ENCODE assay signal across 8 mouse cellular contexts in the genomic region with DNA sequence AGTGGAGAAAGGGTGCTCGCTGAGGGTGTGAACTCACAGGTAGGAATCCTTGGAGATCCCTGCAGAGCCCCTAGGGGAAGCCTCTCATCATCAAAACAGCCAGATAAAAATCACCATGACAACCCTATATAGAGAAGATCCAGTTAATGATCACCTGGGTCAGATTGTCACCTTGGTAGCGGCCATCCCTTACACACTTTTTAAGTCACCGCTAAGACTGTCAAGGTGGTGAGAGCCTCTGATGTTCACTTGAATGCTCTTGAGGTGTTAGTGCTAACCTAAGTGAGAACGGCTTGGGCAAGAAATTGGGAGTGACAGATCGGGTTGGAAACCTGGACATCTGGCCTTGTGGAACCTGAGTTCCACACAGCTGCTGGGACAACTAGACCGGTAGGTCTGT. TPM values are rescaled to one million over a fixed set of nuclear protein-coding genes. Genes with fewer than 3 reads are reported as not detected.
DNase-seq lines count a peak whose midpoint lies in the region; ATAC-seq and TF ChIP-seq lines count a peak whose summit lies in the region.

A gene (plus strand): TSS at position 301 of the 400 bp plus-strand sequence.

- peaks cover 30% of the 10 kb centered on the region for H3K27me3 ChIP-seq in forebrain, embryonic 12.5 days
- peaks cover 22% of the 10 kb centered on the region for H3K27me3 ChIP-seq in limb, embryonic 11.5 days (ENCODE audit: control insufficient read depth, insufficient read depth, low read length)
- peaks cover 35% of the 10 kb centered on the region for H3K27me3 ChIP-seq in neural tube, embryonic 13.5 days

- no peak for DNase-seq in lung, adult 2 months
- no peak for DNase-seq in lung, postnatal 25 days (ENCODE audit: low spot score)
- DNase-seq in limb, embryonic 11.5 days (ENCODE audit: low spot score): no peak
- no peak for DNase-seq in ovary, adult 18-20 months (ENCODE audit: low spot score)
- DNase-seq in kidney, postnatal 4 days: no peak

- no peaks in the 10 kb centered on the region for H3K9me3 ChIP-seq in forebrain, embryonic 12.5 days
- no peaks in the 10 kb centered on the region for H3K9me3 ChIP-seq in limb, embryonic 11.5 days (ENCODE audit: control insufficient read depth, low read length)
- H3K9me3 ChIP-seq in neural tube, embryonic 13.5 days: no peaks in the 10 kb centered on the region

- H3K4me3 ChIP-seq in lung, adult 2 months (replicated peaks; ENCODE audit: extremely low read depth, low read depth, low read length): peak within 1 kb of the TSS; percentile 28
- H3K4me3 ChIP-seq in forebrain, embryonic 12.5 days (replicated peaks): peak within 1 kb of the TSS; percentile 20
- H3K4me3 ChIP-seq in limb, embryonic 11.5 days (ENCODE audit: low read depth, low read length): peak within 1 kb of the TSS; percentile 28
- peak within 1 kb of the TSS; percentile 24 for H3K4me3 ChIP-seq in neural tube, embryonic 13.5 days

- H3K4me2 ChIP-seq in forebrain, embryonic 12.5 days: peak within 1 kb of the TSS; percentile 50
- H3K4me2 ChIP-seq in limb, embryonic 11.5 days (ENCODE audit: low read depth, severe bottlenecking): peak within 1 kb of the TSS; percentile 65
- H3K4me2 ChIP-seq in neural tube, embryonic 13.5 days: peak within 1 kb of the TSS; percentile 51

- no peaks in the 10 kb centered on the region for H3K36me3 ChIP-seq in forebrain, embryonic 12.5 days (replicated peaks)
- H3K36me3 ChIP-seq in limb, embryonic 11.5 days (ENCODE audit: control insufficient read depth, insufficient read depth, low read length): no peaks in the 10 kb centered on the region
- H3K36me3 ChIP-seq in neural tube, embryonic 13.5 days: no peaks in the 10 kb centered on the region

- no peak within 1 kb of the TSS for H3K27ac ChIP-seq in forebrain, embryonic 12.5 days
- no peak within 1 kb of the TSS for H3K27ac ChIP-seq in limb, embryonic 11.5 days (replicated peaks; ENCODE audit: low read depth, low read length)
- H3K27ac ChIP-seq in neural tube, embryonic 13.5 days (replicated peaks): no peak within 1 kb of the TSS

- H3K4me1 ChIP-seq in lung, adult 2 months (ENCODE audit: control insufficient read depth, insufficient read depth, low read length): peaks cover 15% of the 10 kb centered on the region
- H3K4me1 ChIP-seq in forebrain, embryonic 12.5 days: no peaks in the 10 kb centered on the region
- no peaks in the 10 kb centered on the region for H3K4me1 ChIP-seq in limb, embryonic 11.5 days (ENCODE audit: control insufficient read depth, insufficient read depth, low read length)
- H3K4me1 ChIP-seq in neural tube, embryonic 13.5 days (replicated peaks): peaks cover 4% of the 10 kb centered on the region

- TF ChIP-seq CTCF in lung, adult 2 months (IDR thresholded peaks at IDR 0.05; ENCODE audit: insufficient read depth, low read length): no peak

- no peak within 1 kb of the TSS for H3K9ac ChIP-seq in forebrain, embryonic 12.5 days
- H3K9ac ChIP-seq in limb, embryonic 11.5 days (ENCODE audit: low read length): peak within 1 kb of the TSS; percentile 30; the same call in 1 of the 2 replicates
- H3K9ac ChIP-seq in neural tube, embryonic 13.5 days: no peak within 1 kb of the TSS

- TF ChIP-seq POLR2A in lung, adult 2 months (IDR thresholded peaks at IDR 0.05; ENCODE audit: borderline replicate concordance, extremely low read depth, low read depth, low read length): no peak

- 76% methylated on average over 6 of the region's 6 CpGs for WGBS in lung, adult 2 months
- WGBS in forebrain, embryonic 12.5 days: 80% methylated on average over 6 of the region's 6 CpGs
- WGBS in limb, embryonic 11.5 days: 51% methylated on average over 6 of the region's 6 CpGs
- 74% methylated on average over 6 of the region's 6 CpGs for WGBS in neural tube, embryonic 13.5 days

- no peak for ATAC-seq in forebrain, embryonic 12.5 days (ENCODE audit: low FRiP score)
- ATAC-seq in limb, embryonic 11.5 days (ENCODE audit: insufficient number of reproducible peaks, low FRiP score, low TSS enrichment, low read depth): no peak
- no peak for ATAC-seq in neural tube, embryonic 13.5 days (ENCODE audit: low read depth)
- no peak for ATAC-seq in megakaryocyte progenitor cell, adult 5-6 weeks (replicated peaks; ENCODE audit: poor library complexity)

RNA-seq across cellular contexts. Expression of the gene that starts here (rescaled TPM):
- polyA plus RNA-seq in lung, adult 2 months (2012; rRNA removed): 10.3 and 12.2 TPM in 2 replicates
- polyA plus RNA-seq in forebrain, embryonic 12.5 days (2016; fragmentation: Nextera tagmentation; extraction: Ambion mirVana): 0.13 and 0.27 TPM in 2 replicates
- 0.13 and 0.14 TPM in 2 replicates for polyA plus RNA-seq in limb, embryonic 11.5 days (2014; fragmentation: Nextera tagmentation; extraction: Ambion mirVana)
- 0.41 and 0.54 TPM in 2 replicates for polyA plus RNA-seq in neural tube, embryonic 13.5 days (2015; fragmentation: Nextera tagmentation; extraction: Ambion mirVana)
- total RNA-seq in megakaryocyte progenitor cell, adult 5-6 weeks (2015): not detected in 2 replicates
- total RNA-seq in megakaryocyte progenitor cell, adult 5-6 weeks (2017): not detected in 2 replicates
